Mouse (Mus musculus): ENCODE results near the gene Ankrd33b. TPM values are rescaled to one million over a fixed set of nuclear protein-coding genes. Genes with fewer than 3 reads are reported as not detected.

Ankrd33b gene
- polyA plus RNA-seq, 1 experiment from 2014 or later, result 1.8 TPM

- Histone ChIP-seq H3K4me1 (ENCODE audit: insufficient read depth) (no peaks in the 10 kb centered on the region), H3K9me3 (ENCODE audit: low read length) (no peaks in the 10 kb centered on the region), H3K9ac (replicated peaks) (no peak overlapping the region), H3K27me3 (ENCODE audit: insufficient read depth, low read length) (no peaks in the 10 kb centered on the region), H3K27ac (ENCODE audit: low read depth) (no peak overlapping the region), H3K36me3 (replicated peaks; ENCODE audit: insufficient read depth, low read length) (no peaks in the 10 kb centered on the region), H3K4me3 (ENCODE audit: low read depth, low read length) (no peak overlapping the region), H3K4me2 (ENCODE audit: low read depth, low read length) (no peak overlapping the region)
- ATAC-seq (no peak), DNase-seq (no peak)
- TF ChIP-seq EP300 (IDR thresholded peaks at IDR 0.05; ENCODE audit: low read depth), result no peak
- peak; percentile 22; the same call in 1 of the 2 replicates for TF ChIP-seq CTCF (IDR thresholded peaks at IDR 0.05; ENCODE audit: low read depth)
- 78% methylated on average over 3 of the region's 3 CpGs for WGBS (ENCODE audit: insufficient replicate concordance)
These were observed 29.9 kb upstream of the Ankrd33b start for GRCm38 (mm10) chr15:31397379-31397778.

GRCm38 (mm10) chr15:31396755-31397154, 29.2 kb upstream of the Ankrd33b start:
- Histone ChIP-seq H3K4me1 (ENCODE audit: insufficient read depth) (no peaks in the 10 kb centered on the region), H3K9ac (replicated peaks) (no peak overlapping the region), H3K4me2 (ENCODE audit: low read depth, low read length) (no peak overlapping the region), H3K36me3 (replicated peaks; ENCODE audit: insufficient read depth, low read length) (no peaks in the 10 kb centered on the region), H3K27ac (ENCODE audit: low read depth) (no peak overlapping the region), H3K4me3 (ENCODE audit: low read depth, low read length) (no peak overlapping the region), H3K27me3 (ENCODE audit: insufficient read depth, low read length) (no peaks in the 10 kb centered on the region), H3K9me3 (ENCODE audit: low read length) (no peaks in the 10 kb centered on the region)
- WGBS (ENCODE audit: insufficient replicate concordance), result 86% methylated on average over 5 of the region's 5 CpGs
- DNase-seq (no peak), ATAC-seq (no peak)
- no peak for TF ChIP-seq EP300 (IDR thresholded peaks at IDR 0.05; ENCODE audit: low read depth)
- TF ChIP-seq CTCF (IDR thresholded peaks at IDR 0.05; ENCODE audit: low read depth), result no peak

- Histone ChIP-seq H3K9me3 (ENCODE audit: low read length) (no peaks in the 10 kb centered on the region), H3K4me3 (ENCODE audit: low read depth, low read length) (no peak overlapping the region), H3K36me3 (replicated peaks; ENCODE audit: insufficient read depth, low read length) (no peaks in the 10 kb centered on the region), H3K27ac (ENCODE audit: low read depth) (no peak overlapping the region), H3K27me3 (ENCODE audit: insufficient read depth, low read length) (no peaks in the 10 kb centered on the region), H3K4me2 (ENCODE audit: low read depth, low read length) (no peak overlapping the region), H3K4me1 (ENCODE audit: insufficient read depth) (no peaks in the 10 kb centered on the region), H3K9ac (replicated peaks) (no peak overlapping the region)
- no peak for DNase-seq
- TF ChIP-seq EP300 (IDR thresholded peaks at IDR 0.05; ENCODE audit: low read depth) (no peak), CTCF (IDR thresholded peaks at IDR 0.05; ENCODE audit: low read depth) (no peak)
- ATAC-seq, result no peak
- 82% methylated on average over 4 of the region's 4 CpGs for WGBS (ENCODE audit: insufficient replicate concordance)
These were observed 28.5 kb upstream of the Ankrd33b start for GRCm38 (mm10) chr15:31395986-31396385.

GRCm38 (mm10) chr15:31393402-31393801, 25.9 kb upstream of the Ankrd33b start:
- ATAC-seq (no peak), DNase-seq (no peak)
- Histone ChIP-seq H3K9ac (replicated peaks) (no peak overlapping the region), H3K4me3 (ENCODE audit: low read depth, low read length) (no peak overlapping the region), H3K4me2 (ENCODE audit: low read depth, low read length) (no peak overlapping the region), H3K36me3 (replicated peaks; ENCODE audit: insufficient read depth, low read length) (no peaks in the 10 kb centered on the region), H3K9me3 (ENCODE audit: low read length) (no peaks in the 10 kb centered on the region), H3K27ac (ENCODE audit: low read depth) (no peak overlapping the region), H3K27me3 (ENCODE audit: insufficient read depth, low read length) (no peaks in the 10 kb centered on the region), H3K4me1 (ENCODE audit: insufficient read depth) (no peaks in the 10 kb centered on the region)
- no peak for TF ChIP-seq CTCF (IDR thresholded peaks at IDR 0.05; ENCODE audit: low read depth)
- no peak for TF ChIP-seq EP300 (IDR thresholded peaks at IDR 0.05; ENCODE audit: low read depth)
- 78% methylated on average over 6 of the region's 6 CpGs for WGBS (ENCODE audit: insufficient replicate concordance)

GRCm38 (mm10) chr15:31392705-31393104, 25.2 kb upstream of the Ankrd33b start:
- H3K36me3 ChIP-seq (replicated peaks; ENCODE audit: insufficient read depth, low read length), result no peaks in the 10 kb centered on the region
- DNase-seq (no peak), ATAC-seq (no peak)
- H3K27ac ChIP-seq (ENCODE audit: low read depth), result no peak overlapping the region
- WGBS (ENCODE audit: insufficient replicate concordance), result 76% methylated on average over 7 of the region's 7 CpGs
- no peaks in the 10 kb centered on the region for H3K27me3 ChIP-seq (ENCODE audit: insufficient read depth, low read length)
- H3K4me1 ChIP-seq (ENCODE audit: insufficient read depth), result no peaks in the 10 kb centered on the region
- H3K4me2 ChIP-seq (ENCODE audit: low read depth, low read length), result no peak overlapping the region
- TF ChIP-seq CTCF (IDR thresholded peaks at IDR 0.05; ENCODE audit: low read depth), result no peak
- no peak for TF ChIP-seq EP300 (IDR thresholded peaks at IDR 0.05; ENCODE audit: low read depth)
- H3K9me3 ChIP-seq (ENCODE audit: low read length), result no peaks in the 10 kb centered on the region
- H3K4me3 ChIP-seq (ENCODE audit: low read depth, low read length), result no peak overlapping the region
- H3K9ac ChIP-seq (replicated peaks), result no peak overlapping the region

- H3K4me3 ChIP-seq (ENCODE audit: low read depth, low read length), result no peak overlapping the region
- no peaks in the 10 kb centered on the region for H3K9me3 ChIP-seq (ENCODE audit: low read length)
- ATAC-seq (no peak), DNase-seq (no peak)
- no peak for TF ChIP-seq CTCF (IDR thresholded peaks at IDR 0.05; ENCODE audit: low read depth)
- TF ChIP-seq EP300 (IDR thresholded peaks at IDR 0.05; ENCODE audit: low read depth), result no peak
- WGBS (ENCODE audit: insufficient replicate concordance), result 83% methylated on average over 4 of the region's 4 CpGs
- H3K27me3 ChIP-seq (ENCODE audit: insufficient read depth, low read length), result no peaks in the 10 kb centered on the region
- no peaks in the 10 kb centered on the region for H3K4me1 ChIP-seq (ENCODE audit: insufficient read depth)
- H3K27ac ChIP-seq (ENCODE audit: low read depth), result no peak overlapping the region
- H3K36me3 ChIP-seq (replicated peaks; ENCODE audit: insufficient read depth, low read length), result no peaks in the 10 kb centered on the region
- H3K9ac ChIP-seq (replicated peaks), result no peak overlapping the region
- no peak overlapping the region for H3K4me2 ChIP-seq (ENCODE audit: low read depth, low read length)
These were observed 24.6 kb upstream of the Ankrd33b start for GRCm38 (mm10) chr15:31392135-31392534.

- TF ChIP-seq EP300 (IDR thresholded peaks at IDR 0.05; ENCODE audit: low read depth) (no peak), CTCF (IDR thresholded peaks at IDR 0.05; ENCODE audit: low read depth) (no peak)
- no peak for DNase-seq
- H3K4me3 ChIP-seq (ENCODE audit: low read depth, low read length), result no peak overlapping the region
- H3K9ac ChIP-seq (replicated peaks), result no peak overlapping the region
- H3K9me3 ChIP-seq (ENCODE audit: low read length), result no peaks in the 10 kb centered on the region
- ATAC-seq, result no peak
- no peaks in the 10 kb centered on the region for H3K4me1 ChIP-seq (ENCODE audit: insufficient read depth)
- 59% methylated on average over 11 of the region's 11 CpGs for WGBS (ENCODE audit: insufficient replicate concordance)
- no peaks in the 10 kb centered on the region for H3K36me3 ChIP-seq (replicated peaks; ENCODE audit: insufficient read depth, low read length)
- H3K27me3 ChIP-seq (ENCODE audit: insufficient read depth, low read length), result no peaks in the 10 kb centered on the region
- no peak overlapping the region for H3K27ac ChIP-seq (ENCODE audit: low read depth)
- H3K4me2 ChIP-seq (ENCODE audit: low read depth, low read length), result no peak overlapping the region
These were observed 14.5 kb upstream of the Ankrd33b start for GRCm38 (mm10) chr15:31381936-31382468.

All from liver, postnatal 0 days (tissue).